Mouse (Mus musculus) cerebellum, postnatal 10 days (tissue): ENCODE measurements around the gene Suds3.
A peak's percentile ranks its signal among the peaks of the same experiment; 100 is the strongest.

Source experiments
- DNase-seq, 2 experiments: peaks; one replicate each; pipeline ENCODE4 v3.0.0; 2021; ENCODE audit warnings: mixed read lengths in 2 of 2

Suds3 gene

DNA sequence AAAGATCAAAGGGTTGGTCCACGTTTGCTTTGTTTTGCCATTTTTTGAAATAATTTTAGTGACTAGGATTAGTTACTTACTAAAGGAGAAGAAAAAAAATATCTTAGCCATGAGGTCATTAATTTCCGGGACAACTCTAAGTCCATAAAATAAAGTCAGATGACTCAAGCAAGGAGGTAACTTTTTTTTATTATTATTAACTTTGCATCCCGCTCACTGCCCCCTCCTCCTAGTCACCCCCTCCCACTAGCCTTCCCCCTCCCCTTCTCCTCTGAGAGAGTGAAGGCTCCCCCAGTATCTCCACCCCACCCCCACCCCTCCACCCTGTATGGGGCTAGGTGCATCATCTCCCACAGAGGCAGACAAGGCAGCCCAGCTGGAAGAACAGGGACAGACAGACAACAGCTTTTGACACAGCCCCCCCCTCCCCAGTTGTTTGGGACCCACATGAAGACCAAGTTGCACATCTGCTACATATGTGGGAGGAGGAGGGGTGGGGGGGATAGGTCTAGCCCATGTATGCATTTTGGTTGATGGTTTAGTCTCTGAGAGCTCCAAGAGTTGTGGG is 19.1 kb upstream of the Suds3 start:
- no peak for DNase-seq

DNA sequence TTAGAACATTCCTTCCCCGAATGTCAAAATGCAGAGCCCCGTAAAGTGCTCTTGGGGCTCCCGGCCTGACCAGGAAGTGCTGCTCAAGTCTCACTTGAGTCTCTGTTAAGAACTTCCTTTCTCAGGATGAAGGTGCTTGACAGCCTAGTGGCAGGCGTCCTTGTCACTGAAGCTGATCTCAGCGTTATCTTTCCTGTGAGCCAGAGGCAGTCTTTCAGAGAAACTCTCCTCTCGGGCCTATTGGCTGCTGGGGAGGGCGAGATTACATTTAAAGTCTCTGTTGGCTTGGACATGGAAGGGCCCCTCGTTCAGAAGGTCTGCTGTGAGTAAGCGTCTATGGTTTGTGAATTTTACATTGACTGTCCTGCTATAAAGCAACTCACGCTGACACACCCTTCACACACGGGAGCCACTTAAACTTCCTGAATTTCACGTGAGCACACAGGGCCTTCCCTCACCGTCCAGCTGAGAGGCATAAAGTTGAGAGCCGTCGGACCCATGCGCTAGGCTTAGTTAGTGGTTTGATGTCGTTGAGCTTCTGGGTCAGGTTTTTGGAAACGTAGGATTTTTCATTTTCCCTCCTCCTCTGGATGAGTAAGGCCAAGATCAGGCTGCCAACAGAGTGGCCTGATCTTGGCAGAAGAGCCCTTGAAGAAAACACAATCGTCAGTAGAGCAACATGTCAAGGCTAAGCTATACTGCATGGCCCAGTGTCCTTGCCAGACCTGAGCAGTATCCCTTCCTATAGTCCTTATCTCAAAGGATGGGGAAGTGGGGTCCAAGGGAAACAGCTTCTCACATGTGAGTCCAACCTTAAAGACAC is 18.4 kb upstream of the Suds3 start:
- no peak for DNase-seq

DNA sequence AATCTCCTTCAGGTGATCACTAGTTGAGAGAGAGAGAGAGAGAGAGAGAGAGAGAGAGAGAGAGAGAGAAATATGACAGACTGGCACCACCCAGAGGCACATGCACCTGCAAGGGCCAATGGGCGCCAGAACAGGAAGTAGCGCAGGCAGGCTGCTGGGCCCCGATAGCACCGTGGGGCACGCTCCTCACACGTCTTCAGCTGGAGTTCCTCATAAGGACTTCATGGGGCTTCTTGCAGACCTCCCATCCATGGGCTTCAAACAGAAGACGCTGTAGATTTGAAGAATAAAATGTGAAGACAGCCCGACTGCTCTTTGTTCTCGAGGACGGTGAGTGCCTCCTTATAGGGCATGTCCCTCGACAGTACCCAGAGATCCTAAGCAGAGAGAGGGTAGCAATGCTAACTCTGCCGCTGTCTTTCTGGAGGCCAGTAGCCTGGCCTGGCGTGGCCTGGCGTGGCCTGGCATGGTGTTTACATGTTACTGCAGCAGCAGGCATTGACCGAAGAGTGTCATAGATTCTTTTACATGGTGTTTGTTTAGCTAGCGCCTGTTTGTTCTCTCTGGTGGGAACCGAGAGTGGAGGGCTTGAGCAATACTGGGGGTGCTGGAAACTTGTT is 17.6 kb upstream of the Suds3 start:
- no peak for DNase-seq

DNA sequence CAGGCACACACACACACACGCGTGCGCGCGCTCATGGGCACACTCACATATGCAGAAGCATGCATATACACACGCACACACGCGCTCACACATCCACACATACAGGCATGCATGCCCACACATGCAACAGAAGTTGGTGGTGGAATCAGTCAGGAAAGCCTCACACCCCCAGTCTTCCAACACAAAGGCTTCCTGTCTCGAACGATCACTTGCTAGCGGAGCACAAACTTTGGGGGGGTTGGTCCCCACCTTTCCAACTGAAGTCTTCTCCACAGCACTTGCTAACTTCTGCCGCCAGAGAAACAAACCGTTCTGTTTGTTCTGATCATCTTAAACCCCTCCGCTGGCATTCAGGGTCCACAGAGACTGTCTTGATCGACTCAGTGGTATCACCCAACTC is 14.8 kb upstream of the Suds3 start:
- DNase-seq: no peak

DNA sequence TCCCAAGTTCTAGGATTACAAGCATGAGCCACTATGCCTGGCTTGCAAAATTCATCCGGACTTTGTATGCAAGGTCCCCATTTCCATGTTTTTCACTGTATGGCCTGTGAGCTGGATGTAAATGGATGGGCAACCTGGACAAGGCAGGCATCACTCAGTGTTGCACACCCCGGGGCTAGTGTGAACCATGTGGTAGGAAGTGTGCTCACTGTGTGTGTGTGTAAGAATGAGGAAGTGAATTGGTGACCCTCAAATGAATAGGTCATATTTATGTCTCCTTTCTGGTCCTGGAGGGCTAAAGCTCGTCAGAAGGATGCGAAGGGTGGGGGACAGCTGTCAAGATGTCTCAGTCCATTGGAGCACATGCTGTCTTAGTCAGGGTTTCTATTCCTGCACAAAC is 11.1 kb upstream of the Suds3 start:
- no peak for DNase-seq

DNA sequence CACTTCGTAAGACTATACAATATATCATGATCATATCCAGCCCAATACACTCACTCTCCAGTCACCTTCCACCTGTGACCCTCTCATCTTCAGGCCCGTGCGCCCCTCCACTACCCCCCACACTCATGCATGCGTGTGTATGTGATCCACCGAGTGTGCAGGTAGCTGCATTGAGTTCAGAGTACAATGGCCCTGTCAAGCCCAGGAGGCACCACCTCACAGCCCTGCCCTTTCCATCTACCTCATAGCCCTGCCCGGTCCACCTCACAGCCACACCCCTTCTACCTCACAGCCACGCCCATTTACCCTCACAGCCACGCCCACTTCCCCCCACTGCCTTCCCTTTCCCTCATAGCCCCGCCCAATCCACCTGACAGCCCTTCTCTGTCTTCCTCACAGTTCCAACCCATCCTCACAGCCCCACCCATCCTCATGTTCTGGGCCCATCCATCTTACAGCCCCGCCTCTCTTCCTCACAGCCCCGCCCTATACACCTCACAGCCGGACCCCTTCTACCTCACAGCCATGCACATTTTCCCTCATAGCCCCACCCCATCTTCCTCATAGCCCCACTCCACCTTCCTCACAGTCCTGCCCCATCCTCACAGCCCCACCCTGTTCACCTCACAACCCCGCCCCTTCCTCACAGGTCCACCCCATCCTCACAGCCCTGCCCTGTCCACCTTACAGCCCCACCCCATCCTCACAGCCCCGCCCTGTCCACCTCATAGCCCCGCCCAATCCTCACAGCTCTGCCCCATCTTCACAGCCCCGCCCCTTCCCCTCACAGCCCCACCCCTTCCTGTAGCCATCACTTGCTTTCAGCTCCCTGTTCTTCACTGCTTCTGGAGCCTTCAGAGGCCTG is 9.8 kb upstream of the Suds3 start:
- no peak for DNase-seq

DNA sequence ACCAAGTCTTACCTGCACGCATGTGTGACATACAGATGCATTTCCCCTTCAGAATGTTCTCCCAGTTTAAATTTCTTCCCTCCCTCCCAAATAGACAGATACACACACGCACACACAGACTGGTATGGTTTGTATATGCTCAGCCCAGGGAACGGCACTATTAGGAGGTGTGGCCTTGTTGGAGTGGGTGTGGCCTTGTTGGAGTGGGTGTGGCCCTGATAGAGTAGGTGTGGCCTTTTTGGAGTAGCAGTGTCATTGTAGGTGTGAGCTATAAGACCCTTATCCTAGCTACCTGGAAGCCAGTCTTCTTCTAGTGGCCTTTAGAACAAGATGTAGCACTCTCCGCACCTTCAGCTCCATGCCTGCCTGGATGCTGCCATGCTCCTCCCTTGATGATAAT is 7.9 kb upstream of the Suds3 start:
- DNase-seq: no peak

DNA sequence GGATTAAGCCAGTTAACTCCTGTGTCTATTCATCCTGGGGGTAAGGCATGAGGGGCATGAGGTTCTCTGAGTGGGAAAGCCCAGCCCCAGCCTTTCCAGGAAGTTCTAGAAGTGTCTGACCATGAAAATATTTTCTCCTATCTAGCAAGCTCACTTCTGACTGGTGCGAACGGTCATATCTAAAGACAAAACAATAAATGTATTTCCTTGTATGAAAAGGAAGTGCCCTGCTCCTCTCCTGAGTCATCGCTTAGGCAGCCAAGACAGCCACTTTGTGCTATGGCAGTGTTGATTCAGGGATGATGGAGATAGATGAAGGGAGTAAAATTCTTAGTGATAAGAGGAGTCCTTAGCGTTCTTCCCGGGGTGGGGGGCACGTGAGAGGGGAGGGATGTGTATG is 7.2 kb upstream of the Suds3 start:
- DNase-seq: no peak

DNA sequence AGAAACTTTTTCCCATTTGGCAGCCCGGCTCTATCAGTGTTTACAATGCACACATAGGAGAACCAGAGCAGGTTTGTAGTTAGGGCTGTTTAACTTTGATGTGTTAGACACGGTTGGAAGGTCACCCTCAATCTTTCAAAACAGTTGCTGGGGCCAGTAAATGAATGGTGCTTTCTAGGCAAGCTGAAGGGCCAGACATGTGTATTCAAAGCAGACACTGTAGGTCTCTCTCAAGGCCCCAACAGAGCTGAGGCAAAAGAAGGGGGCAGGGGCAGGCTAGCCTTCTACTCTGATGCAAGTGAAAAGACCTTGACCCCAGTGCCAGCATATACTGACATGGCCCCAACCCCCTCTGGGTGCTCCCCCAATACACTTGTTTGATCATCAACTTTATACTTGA is 5.7 kb upstream of the Suds3 start:
- no peak for DNase-seq

DNA sequence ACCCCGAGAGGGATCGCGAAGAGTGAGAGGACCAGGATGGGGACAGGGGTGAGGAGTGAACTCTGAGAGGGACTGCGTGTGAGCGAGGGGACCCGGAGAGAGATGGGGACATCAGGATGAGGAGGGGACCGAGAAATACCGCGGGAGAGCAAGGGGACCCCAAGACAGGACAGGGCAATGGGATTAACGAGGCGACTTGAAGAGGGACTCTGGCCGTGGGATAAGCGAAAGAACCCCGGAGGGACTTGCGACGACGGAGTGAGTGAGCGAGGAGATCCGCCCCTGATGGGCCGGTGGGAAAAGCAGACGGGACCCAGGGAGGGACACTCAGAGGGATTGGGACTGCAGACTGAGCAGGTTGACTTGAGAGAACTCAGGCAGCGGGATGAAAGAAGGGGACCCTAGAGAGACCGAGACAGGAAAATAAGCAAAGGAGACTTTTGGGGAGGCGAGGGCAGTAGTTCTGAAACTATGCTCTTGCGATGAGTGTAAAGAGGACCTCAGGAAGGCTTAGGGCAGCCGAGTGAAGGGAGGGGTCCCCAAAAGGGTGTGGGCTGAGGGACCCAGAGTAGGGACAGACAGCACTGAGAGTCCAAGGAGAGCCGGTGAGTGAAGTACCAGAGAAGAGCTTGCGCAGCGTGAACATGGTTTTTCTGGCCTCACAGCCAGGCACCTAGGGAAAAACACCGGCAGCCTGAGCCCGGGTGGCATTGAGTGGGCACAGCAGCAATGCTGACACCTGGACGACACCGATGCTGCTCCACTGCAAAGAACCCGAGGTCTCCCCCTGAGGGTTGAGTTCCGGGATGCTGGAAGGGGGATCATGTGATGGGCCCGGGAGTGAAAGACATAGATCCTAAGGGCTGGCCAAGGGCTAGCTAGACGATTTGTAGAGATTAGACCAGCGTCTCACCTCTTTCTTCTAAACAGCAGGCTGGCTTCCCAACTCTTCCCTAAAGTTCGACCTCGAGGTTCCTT is 4.9 kb upstream of the Suds3 start:
- DNase-seq: peak in 1 of 2 experiments; percentile 31

DNA sequence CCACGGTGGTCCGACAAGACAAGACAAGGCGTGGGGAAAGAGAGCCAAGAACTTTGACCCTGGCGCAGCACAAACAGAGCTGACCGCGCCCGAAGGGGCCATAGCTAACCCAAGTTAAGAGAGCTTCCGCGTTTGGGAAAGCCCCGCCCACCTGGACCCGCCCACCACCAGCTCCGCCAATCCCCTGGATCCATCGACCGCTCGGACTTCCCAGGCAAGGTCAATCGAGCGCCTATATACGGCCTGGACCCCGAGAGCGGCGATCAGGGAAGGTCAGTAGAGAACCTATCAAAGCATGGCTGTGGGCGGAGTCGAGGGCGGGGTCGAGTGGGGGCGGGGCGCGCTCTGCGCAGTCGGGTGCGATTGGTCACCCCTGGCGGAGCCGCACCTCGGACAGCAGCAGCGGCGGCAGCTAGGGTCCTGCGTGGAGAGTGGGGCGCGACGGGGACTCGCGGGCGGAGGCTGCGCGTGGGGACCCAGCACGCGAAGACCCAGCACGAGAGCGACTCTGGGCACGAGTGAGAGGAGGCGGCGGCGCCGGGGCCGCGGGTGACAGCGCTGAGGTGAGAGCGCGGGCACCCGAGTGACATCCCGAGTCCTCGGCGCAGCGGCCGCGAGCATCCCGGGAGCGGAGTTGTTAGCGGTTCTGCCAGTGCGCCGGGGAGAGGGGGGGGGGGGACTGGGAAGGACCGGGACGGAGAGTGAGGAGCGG is 4.0 kb upstream of the Suds3 start, which contains the start of gene Taok3:
Taok3 (plus strand) TSS at position 353 of the 712 bp plus-strand sequence.
- DNase-seq: peak; percentile 99 to 100

DNA sequence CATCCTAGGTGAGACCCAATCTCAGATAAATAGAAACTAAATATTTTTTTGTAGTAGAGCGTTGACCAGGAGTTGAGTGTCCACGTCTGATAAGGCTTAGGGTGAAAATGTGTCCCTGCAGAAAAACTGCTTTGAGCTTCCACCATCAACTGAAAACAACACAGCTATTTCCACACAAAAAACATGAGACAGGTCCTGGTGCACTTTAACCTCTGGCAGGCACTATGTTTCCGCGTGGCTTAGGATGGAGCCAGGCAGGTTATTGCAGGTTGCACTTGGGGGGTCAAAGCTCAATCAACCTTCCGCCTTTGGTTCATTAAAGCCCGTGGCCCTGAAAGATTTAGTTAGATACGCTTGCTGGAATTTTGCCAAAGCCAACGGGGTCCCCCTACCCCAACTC is 2.9 kb upstream of the Suds3 start:
- DNase-seq: no peak

DNA sequence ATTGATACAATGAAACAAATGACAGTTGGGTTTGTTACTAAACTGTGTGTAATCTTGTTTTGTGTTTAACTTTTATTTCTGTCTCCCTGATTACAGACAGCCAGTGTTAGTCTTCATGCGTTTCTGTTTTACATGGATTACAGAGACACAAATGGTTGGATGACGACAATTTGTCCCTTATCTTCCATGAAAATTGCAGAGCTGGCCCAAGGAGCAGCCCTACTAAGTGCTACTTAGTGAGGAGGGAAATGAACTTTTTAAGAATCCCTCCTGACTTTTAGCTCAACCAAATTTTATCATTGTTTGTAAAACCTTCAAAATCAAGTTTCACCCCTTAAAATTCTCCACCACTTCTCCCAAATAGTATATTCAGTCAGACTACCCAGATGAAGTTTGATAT is 2.3 kb upstream of the Suds3 start:
- no peak for DNase-seq

DNA sequence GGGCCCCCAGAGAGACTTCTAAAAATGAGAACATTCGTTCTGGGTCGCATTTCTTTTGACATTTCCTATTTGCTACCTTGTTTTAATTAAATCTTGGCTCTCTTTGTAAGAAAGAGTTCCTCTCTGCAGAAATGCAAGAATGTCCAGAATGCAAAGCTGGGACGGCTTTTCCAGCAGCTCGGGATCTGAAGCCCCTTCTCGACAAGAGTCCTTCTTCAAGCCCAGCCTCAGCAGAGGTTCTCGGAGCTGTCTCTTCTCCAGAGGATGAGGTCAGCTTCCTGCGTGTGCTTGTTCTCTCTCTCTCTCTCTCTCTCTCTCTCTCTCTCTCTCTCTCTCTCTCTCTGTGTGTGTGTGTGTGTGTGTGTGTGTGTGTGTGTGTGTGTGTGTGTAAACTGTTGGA is 1.8 kb upstream of the Suds3 start:
- DNase-seq: no peak

DNA sequence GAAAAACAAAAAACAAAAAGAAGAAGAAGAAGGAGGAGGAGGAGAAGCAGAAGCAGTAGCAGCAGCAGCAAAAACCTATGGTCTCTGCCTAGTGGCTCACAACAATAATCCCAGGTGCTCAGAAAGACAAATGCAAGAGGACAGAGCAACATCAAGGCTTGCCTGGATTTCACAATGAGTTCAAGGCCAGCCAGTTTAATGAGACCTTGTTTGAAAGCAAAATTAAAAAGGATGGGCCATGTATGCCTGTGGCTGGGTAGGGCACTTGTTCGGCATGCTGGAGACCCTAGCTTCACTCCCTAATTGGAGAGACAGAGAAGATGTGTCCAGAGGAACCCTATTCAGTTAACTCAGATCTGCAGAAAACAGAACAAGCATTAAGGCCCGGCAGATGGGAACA is 1.3 kb upstream of the Suds3 start:
- no peak for DNase-seq

DNA sequence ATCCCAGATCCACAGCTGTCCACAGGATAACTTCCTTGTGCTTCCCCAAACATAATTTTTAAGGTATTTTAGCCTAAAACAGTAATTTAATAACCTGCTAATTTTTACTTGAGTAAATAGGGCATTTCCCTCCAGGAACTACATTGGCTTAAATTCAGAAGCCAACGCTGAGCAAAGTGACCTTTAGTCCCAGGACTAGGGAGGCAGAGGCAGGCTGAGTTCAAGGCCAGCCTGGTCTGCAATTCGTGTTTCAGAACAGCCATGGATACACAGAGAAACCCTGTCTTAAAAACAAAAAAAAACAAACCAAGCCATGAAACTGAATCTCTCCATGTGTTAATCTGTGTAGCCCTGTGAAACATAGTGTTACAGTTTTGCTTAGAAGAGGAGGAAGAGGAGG is 747 bp upstream of the Suds3 start:
- no peak for DNase-seq

DNA sequence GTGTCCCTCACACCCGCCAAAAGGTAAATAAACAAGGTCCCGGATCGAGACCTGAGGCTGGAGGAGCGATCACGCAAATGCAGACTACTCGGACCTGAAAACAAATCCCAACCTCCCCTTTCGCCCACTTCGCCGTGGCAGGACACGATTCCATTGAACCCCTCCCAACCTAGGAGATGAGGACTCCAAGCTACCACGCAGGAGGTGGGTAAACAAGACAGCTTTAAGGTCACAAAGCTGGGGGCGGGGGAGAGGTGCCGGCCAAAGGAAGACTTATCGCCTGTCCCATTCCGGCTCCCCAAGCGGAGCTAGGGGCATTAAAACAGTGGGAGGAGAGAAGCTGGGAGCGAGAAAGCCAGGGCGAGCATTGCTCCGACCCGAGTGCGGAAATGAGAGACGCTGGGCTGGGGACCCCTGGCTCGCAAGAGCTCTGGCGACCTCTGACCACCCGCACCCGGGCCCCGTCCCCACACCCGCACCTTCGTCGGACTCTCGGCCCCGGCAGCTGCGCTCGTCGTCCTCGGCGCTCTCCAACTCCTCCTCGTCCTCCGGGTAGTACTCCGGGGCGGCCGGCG is 633 bp downstream of the Suds3 start:
- DNase-seq: peak; percentile 57 to 72

DNA sequence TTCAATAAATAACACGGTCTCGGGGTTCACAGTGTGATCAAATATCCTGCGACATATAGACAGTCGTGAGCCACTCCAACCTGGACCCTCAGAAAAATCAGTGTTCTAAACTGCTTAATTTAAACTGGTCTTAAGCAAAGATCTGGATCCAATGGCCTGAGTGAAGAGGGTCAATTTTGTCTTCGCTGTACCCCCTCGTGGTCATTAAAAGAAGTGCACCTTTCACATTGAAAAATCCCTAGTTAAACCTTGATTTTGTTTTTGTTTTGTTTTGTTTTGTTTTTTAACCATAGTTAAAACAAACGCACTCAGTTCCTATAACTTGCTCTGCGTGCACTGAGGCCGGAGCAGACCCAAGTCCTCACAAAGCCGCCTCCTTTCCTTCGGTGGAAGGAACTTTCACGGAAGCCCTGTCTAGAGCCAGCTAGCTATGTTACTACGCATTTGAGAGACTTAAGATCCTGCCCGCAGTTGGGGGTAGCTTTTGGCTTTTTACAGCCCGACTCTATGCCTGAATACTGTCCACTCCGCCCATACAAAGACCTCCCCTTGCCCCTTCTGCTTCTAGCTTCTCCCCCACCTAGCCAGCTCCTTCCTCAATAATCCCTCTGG is 1.2 kb downstream of the Suds3 start:
- peak; percentile 42 to 65 for DNase-seq

DNA sequence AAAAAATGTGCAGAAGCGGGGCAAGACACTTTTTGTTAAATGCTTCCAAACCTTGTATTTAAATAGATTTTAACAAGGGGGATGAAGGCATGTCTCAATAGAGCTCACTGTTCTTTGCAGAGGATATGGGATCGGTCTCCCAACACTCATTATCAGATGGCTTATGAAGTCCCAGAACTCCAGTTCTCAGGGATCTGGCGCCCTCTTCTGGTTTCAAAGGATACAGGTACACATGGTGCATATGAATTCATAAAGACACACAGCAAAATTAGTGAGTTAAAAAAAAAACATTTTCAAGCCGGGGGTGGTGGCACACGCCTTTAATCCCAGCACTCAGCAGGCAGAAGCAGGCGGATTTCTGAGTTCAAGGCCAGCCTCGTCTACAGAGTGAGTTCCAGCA is 2.6 kb downstream of the Suds3 start:
- peak; percentile 61 to 81 for DNase-seq

DNA sequence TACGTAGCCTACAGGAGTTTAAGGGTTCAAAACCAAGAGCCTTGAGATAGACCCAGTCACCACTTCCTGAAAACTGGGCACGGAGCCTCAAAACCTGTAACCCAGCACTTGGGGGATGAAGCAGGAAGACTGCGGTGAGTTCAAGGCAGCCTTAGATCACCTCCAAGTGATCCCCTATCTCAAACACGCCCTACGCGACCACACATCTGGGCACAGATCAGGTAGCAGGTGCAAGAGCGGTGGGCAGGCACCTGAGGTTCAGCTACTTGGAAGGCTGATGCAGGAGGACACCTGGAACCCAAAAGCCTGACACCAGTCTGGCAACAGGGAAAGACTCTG is 4.2 kb downstream of the Suds3 start:
- DNase-seq: no peak
